Mouse (Mus musculus) C2C12 (cell line): ENCODE measurements at regions not wholly inside any gene's neighbourhood (a gene's known extent, or its start where the extent isn't known, plus 50 kb on each side); places are given as distances from the start of the nearest gene placed in this dataset.

Experiments used
- H3K27me3 ChIP-seq: one replicate; pipeline ENCODE4 v1.6.1; 2011; ENCODE audit not compliant: control insufficient read depth, insufficient read depth, insufficient read length
- H3K36me3 ChIP-seq: one replicate; pipeline ENCODE4 v1.6.1; 2011; ENCODE audit not compliant: control insufficient read depth, insufficient read depth
- H3K4me3 ChIP-seq: one replicate; pipeline ENCODE4 v1.5.1; 2011; ENCODE audit warnings: mild to moderate bottlenecking, control low read depth; ENCODE audit not compliant: poor library complexity, insufficient read depth, severe bottlenecking
- H3K79me2 ChIP-seq: one replicate; pipeline ENCODE4 v1.6.1; 2011; ENCODE audit not compliant: control insufficient read depth, insufficient read depth
- H3K79me3 ChIP-seq: one replicate; pipeline ENCODE4 v1.6.1; 2011; ENCODE audit warnings: low read depth, control low read depth
- H3ac ChIP-seq: one replicate; pipeline ENCODE3; 2011; ENCODE audit warnings: low read depth; ENCODE audit not compliant: control insufficient read depth, insufficient read length
- CEBPB ChIP-seq: IDR thresholded peaks from one replicate; pipeline ENCODE4 v1.6.1; 2011; ENCODE audit warnings: low read depth, mild to moderate bottlenecking, control low read depth, moderate library complexity
- CTCF ChIP-seq: IDR thresholded peaks from one replicate; pipeline ENCODE4 v1.5.1; 2011; ENCODE audit not compliant: control insufficient read depth, insufficient read depth, insufficient read length
- FOSL1 ChIP-seq: IDR thresholded peaks from one replicate; pipeline ENCODE4 v1.8.0; 2011; ENCODE audit warnings: mild to moderate bottlenecking, low read length; ENCODE audit not compliant: poor library complexity, insufficient read depth, severe bottlenecking
- MAX ChIP-seq: IDR thresholded peaks from one replicate; pipeline ENCODE4 v1.6.1; 2011; ENCODE audit warnings: mild to moderate bottlenecking, control low read depth
- MYOD1 ChIP-seq: IDR thresholded peaks from one replicate; pipeline ENCODE4 v1.6.1; 2011; ENCODE audit warnings: low read depth; ENCODE audit not compliant: control insufficient read depth, insufficient read length
- MYOG ChIP-seq: IDR thresholded peaks from one replicate; pipeline ENCODE4 v1.6.1; 2011; ENCODE audit not compliant: control insufficient read depth, insufficient read length; ENCODE audit errors: extremely low read depth
- USF1 ChIP-seq: IDR thresholded peaks from one replicate; pipeline ENCODE4 v1.6.1; 2011; ENCODE audit warnings: low read depth, mild to moderate bottlenecking, control low read depth, moderate library complexity

GRCm38 (mm10) chr7:118308882-118309281, 65.4 kb upstream of the Smg1 start:
- Histone ChIP-seq H3K36me3 (no peaks in the 10 kb centered on the region), H3K27me3 (no peaks in the 10 kb centered on the region), H3K79me2 (no peaks in the 10 kb centered on the region), H3K79me3 (no peaks in the 10 kb centered on the region), H3K4me3 (no peak overlapping the region), H3ac (no peak overlapping the region)
- TF ChIP-seq USF1 (no peak), FOSL1 (no peak), MYOD1 (no peak), MAX (no peak), MYOG (no peak), CTCF (no peak), CEBPB (no peak)

GRCm38 (mm10) chr7:118304812-118305211, 61.3 kb upstream of the Smg1 start:
- Histone ChIP-seq H3ac (no peak overlapping the region), H3K27me3 (no peaks in the 10 kb centered on the region), H3K79me2 (no peaks in the 10 kb centered on the region), H3K4me3 (no peak overlapping the region), H3K36me3 (no peaks in the 10 kb centered on the region), H3K79me3 (no peaks in the 10 kb centered on the region)
- TF ChIP-seq MYOD1, result no peak
- peak; percentile 5 for TF ChIP-seq CTCF

DNA sequence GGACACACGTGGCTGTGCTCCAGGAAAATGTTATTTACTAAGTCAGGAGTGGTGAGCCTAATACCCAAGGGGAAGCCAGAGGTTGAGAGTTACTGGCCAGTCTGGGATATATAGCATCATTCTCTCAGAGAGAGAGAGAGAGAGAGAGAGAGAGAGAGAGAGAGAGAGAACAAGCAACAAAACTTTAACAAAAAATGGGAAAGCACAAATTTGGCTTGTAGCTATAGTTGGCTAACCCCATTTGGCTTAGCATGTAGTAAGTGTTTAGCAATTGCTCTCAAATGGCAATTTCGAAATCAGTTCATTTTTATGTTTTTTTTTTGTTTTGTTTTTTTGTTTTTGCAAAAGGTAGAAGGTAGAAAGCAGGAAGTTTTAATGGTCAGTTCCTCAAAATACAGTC, 60.9 kb upstream of the Smg1 start:
- no peak overlapping the region for H3K4me3 ChIP-seq
- H3K79me3 ChIP-seq, result no peaks in the 10 kb centered on the region
- no peak for TF ChIP-seq MAX
- no peak for TF ChIP-seq MYOD1
- TF ChIP-seq CEBPB, result no peak
- TF ChIP-seq FOSL1, result no peak
- TF ChIP-seq USF1, result no peak
- no peak for TF ChIP-seq MYOG
- no peak for TF ChIP-seq CTCF
- no peaks in the 10 kb centered on the region for H3K36me3 ChIP-seq
- H3K27me3 ChIP-seq, result no peaks in the 10 kb centered on the region
- H3K79me2 ChIP-seq, result no peaks in the 10 kb centered on the region
- H3ac ChIP-seq, result no peak overlapping the region

DNA sequence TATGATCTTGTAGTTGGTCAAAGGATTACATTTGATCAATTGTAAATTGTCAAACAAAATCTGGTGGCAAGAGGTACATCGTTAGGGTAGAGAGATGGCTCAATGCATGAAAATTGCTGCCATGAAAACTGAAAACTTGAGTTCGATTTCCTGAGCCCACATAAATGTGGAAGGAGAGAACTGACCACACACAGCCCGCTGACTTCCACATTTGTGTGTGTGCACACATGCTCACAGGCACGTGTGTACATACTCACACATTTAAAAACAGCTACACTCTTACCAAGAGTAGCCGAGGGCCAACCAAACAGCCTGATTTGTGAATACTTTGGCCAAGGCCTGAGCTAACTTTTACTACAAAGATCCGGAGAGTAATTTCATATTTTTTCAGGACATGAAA, 60.5 kb upstream of the Smg1 start:
- H3ac ChIP-seq, result no peak overlapping the region
- H3K36me3 ChIP-seq, result no peaks in the 10 kb centered on the region
- H3K79me3 ChIP-seq, result no peaks in the 10 kb centered on the region
- H3K4me3 ChIP-seq, result no peak overlapping the region
- H3K27me3 ChIP-seq, result no peaks in the 10 kb centered on the region
- H3K79me2 ChIP-seq, result no peaks in the 10 kb centered on the region
- TF ChIP-seq FOSL1 (no peak), MYOD1 (no peak), MAX (no peak), CEBPB (no peak), MYOG (no peak), USF1 (no peak), CTCF (no peak)

GRCm38 (mm10) chr7:118300678-118301342, 57.3 kb upstream of the Smg1 start:
- no peaks in the 10 kb centered on the region for H3K27me3 ChIP-seq
- no peaks in the 10 kb centered on the region for H3K79me3 ChIP-seq
- no peak overlapping the region for H3K4me3 ChIP-seq
- H3ac ChIP-seq, result no peak overlapping the region
- no peaks in the 10 kb centered on the region for H3K79me2 ChIP-seq
- H3K36me3 ChIP-seq, result no peaks in the 10 kb centered on the region
- no peak for TF ChIP-seq CEBPB
- TF ChIP-seq FOSL1, result no peak
- no peak for TF ChIP-seq MYOG
- TF ChIP-seq MYOD1, result no peak
- no peak for TF ChIP-seq USF1
- no peak for TF ChIP-seq CTCF
- no peak for TF ChIP-seq MAX

DNA sequence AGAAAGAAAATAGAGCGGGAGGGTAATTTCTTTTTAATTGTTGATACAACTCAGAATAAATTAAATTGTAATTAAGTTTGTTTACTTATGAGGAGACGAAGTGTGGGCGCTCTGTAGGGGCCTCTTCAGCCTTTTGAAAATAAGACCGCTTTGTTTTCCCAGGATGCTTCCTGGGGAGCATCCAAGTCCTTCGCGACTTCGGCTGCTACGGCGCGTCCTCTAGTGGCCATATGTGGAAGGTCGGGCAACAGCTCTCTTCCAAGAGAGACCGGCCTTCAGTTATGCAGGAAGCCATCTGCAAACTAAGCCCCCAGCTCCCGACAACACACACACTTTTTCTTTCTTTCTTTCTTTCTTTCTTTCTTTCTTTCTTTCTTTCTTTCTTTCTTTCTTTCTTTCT, 54.1 kb upstream of the Smg1 start:
- no peak overlapping the region for H3ac ChIP-seq
- H3K36me3 ChIP-seq, result no peaks in the 10 kb centered on the region
- H3K79me2 ChIP-seq, result no peaks in the 10 kb centered on the region
- TF ChIP-seq FOSL1 (no peak), CTCF (peak; percentile 51), MAX (no peak), MYOD1 (no peak)
- H3K4me3 ChIP-seq, result no peak overlapping the region
- no peaks in the 10 kb centered on the region for H3K27me3 ChIP-seq
- no peaks in the 10 kb centered on the region for H3K79me3 ChIP-seq
